Mouse (Mus musculus) small intestine, adult 2 months (tissue): Measurements from ENCODE around the gene Slc35d1.

Experiments used
- CTCF ChIP-seq: fragments of 200-500 bp; IDR thresholded peaks from 2 replicates; pipeline ENCODE4 v1.5.1; 2012; ENCODE audit warnings: low read depth, mild to moderate bottlenecking, control low read depth, inconsistent platforms, low read length, moderate library complexity, mixed read lengths; ENCODE audit not compliant: insufficient replicate concordance, insufficient read length; ENCODE audit errors: extremely low read depth
- POLR2A ChIP-seq: fragments of 200-500 bp; IDR thresholded peaks from 2 replicates; pipeline ENCODE4 v1.6.1; 2012; ENCODE audit warnings: low read depth, mild to moderate bottlenecking, control low read depth, inconsistent platforms, low read length, moderate library complexity

GRCm38 (mm10) chr4:103222854-103223253, 7.9 kb upstream of the Slc35d1 start:
- TF ChIP-seq CTCF (no peak), POLR2A (no peak)
